Mouse (Mus musculus) left cerebral cortex, adult 8-10 months (tissue): ENCODE data around the gene Dnajc14. TPM values are rescaled to one million over a fixed set of nuclear protein-coding genes. Genes with fewer than 3 reads are reported as not detected.
"Not testable (repeated sequence)": the region's sequence is repeated elsewhere in the genome, so short reads cannot be mapped to it uniquely, and the experiment has no call there.

ENCODE experiments used
- DNase-seq, 2 experiments: peaks; one replicate each; pipeline ENCODE4 v3.0.0; 2022; ENCODE audit warnings: low spot score in 2 of 2
- total RNA-seq, 4 experiments: library from RNA; stranded (reverse); gene quantifications; 2 replicates each; pipeline ENCODE4 v1.2.4; 2022

The Dnajc14 gene
- total RNA-seq, 4 experiments from 2014 or later = 62.4 to 73.2 (median 65.8) TPM

GRCm38 (mm10) chr10:128820217-128820616, 16.4 kb downstream of the Dnajc14 start:
- DNase-seq = no peak

GRCm38 (mm10) chr10:128821358-128822056, 17.6 kb downstream of the Dnajc14 start, which contains the start of gene Ormdl2:
TSS of gene Ormdl2 (minus strand) at chr10:128821645.
- peak; percentile 97 to 98 for DNase-seq

GRCm38 (mm10) chr10:128822135-128822534, 18.3 kb downstream of the Dnajc14 start:
- no peak for DNase-seq

DNA sequence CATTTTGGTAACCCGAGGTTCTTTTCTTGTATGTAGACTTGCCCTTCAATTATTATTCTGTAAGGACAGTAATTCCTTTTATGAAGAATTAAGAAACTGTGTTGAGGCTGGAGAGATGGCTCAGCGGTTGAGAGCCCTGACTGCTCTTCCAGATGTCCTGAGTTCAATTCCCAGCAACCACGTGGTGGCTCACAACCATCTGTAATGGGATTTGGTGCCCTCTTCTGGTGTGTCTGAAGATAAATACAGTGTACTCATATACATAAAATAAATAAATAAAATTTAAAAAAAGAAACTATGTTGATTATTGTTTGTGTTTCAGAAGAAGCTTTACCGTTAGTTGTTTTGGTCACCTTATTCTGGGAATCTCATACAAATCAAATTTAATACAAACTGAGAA, 19.2 kb downstream of the Dnajc14 start:
- DNase-seq = not testable (repeated sequence)

DNA sequence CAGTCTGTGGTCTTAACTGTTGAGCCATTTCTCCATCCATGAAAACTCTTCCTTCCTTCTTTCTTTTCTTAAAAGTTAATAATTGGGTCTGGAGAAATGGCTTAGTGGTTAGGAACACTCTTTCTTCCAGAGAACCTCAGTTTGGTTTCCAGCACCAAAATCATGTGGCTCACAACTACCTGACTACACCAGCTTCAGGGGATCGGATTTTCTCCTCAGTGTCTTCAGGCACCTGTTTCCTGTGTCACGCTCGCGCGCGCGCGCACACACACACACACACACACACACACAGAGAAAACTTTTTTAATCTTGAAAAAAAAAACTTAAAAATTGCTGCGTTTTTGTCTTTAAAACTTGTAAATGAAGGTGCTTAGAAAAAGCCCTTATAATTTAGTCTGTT, 20.0 kb downstream of the Dnajc14 start:
- no peak for DNase-seq

GRCm38 (mm10) chr10:128837400-128837799, 33.5 kb downstream of the Dnajc14 start:
- no peak for DNase-seq

- no peak for DNase-seq
Observed at GRCm38 (mm10) chr10:128839434-128839833, 35.6 kb downstream of the Dnajc14 start.

DNA sequence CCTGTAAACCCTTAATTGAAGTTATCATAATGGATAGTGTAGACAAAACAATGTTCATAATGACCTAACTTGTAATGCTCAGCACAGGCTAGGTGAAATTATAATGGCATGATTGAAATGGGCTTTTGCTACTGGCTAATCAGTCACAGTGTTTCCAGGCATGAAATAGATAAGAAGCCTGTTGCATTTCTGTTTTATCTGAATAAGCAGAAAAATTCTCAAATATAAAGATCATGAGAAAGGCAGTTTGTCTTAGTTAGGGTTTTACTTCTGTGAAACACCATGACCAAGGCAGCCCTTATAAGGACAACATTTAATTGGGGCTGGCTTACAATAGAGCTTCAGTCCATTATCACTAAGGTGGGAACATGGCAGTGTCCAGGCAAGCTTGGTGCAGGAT, 36.8 kb downstream of the Dnajc14 start:
- no peak for DNase-seq

GRCm38 (mm10) chr10:128843260-128843659, 39.4 kb downstream of the Dnajc14 start:
- DNase-seq = no peak

- no peak for DNase-seq
Observed at GRCm38 (mm10) chr10:128845516-128845915, 41.7 kb downstream of the Dnajc14 start.

DNA sequence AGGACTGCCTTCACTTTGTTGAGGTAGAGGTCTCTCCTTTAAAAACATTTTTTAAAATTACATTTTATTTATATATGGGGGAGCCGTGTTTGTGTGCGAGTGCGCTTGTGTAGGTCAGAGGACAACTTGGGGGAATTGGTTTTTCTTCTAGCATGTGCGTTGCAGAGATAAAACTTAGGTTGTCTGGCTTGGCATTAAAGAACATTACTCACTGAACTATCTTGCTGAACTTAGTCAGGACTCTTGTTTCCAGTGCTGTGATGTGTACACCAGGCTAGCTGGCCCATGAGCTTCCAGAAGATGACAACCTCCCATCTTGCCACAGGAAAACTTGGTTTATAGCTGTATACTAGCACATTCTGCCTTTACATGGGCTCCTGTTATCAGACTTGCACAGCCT, 42.8 kb downstream of the Dnajc14 start:
- no peak for DNase-seq

GRCm38 (mm10) chr10:128848426-128848825, 44.6 kb downstream of the Dnajc14 start:
- DNase-seq = no peak

- no peak for DNase-seq
Observed at GRCm38 (mm10) chr10:128850339-128850738, 46.5 kb downstream of the Dnajc14 start.

- no peak for DNase-seq
Observed at GRCm38 (mm10) chr10:128861176-128861575, 57.3 kb downstream of the Dnajc14 start.

DNA sequence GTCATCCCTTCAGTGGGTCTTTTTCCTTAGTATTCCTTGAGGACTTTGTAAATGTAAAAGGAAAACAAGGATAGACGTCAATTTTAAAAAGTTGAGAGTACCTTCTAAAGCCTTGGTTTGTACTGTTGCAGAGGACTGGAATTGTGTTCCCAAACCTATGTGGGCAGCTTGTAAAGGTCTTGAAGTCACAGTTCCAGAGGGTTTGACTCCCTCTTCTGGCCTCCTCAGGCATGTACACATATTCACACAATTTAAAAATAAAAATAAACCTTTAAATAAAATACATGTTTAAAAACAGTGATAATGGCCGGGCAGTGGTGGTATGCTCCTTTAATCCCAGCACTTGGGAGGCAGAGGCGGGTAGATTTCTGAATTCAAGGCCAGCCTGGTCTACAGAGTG, 62.2 kb downstream of the Dnajc14 start:
- DNase-seq = no peak

DNA sequence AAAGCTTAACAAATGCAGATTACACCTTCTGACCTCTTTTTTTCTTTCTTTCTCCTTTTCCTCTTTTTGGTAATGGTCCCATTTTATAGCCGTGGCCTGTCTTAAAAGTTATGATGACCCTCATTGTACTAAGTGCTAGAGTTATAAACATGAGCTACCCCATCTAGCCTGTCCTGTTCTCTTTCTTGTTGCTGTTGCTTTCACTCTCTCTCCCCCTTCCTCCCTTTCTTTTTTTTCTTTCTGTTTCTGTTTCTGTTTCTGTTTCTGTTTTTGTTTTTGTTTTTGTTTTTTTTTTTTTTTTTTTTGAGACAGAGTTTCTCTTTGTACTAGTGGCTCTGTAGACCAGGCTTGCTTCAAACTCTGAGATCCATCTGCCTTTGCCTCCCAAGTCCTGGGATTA, 62.7 kb downstream of the Dnajc14 start:
- no peak for DNase-seq

Other genes starting within 250 kb of the Dnajc14 start
- gene Pa2g4, start 238.1 kb upstream of the Dnajc14 start, total RNA-seq = 10 to 100 TPM; 57.5 to 60.9 (median 59.4) TPM
- gene Erbb3, start 214.4 kb upstream of the Dnajc14 start, total RNA-seq = 1 to 10 TPM; 7.8 to 8.3 (median 8.2) TPM
- 100 to 1,000 TPM; 129 to 288 (median 207) TPM for gene Rps26, start 177.3 kb upstream of the Dnajc14 start, total RNA-seq
- gene Ikzf4, start 158.1 kb upstream of the Dnajc14 start, total RNA-seq = 10 to 100 TPM; 12.0 to 15.9 (median 13.8) TPM
- gene Suox, start 130.0 kb upstream of the Dnajc14 start, total RNA-seq = 10 to 100 TPM; 12.7 to 14.6 (median 14.0) TPM
- 100 to 1,000 TPM; 131 to 143 (median 135) TPM for gene Rab5b, start 107.8 kb upstream of the Dnajc14 start, total RNA-seq
- under 1 TPM; 0.40 to 0.98 (median 0.59) TPM for gene Pmel, start 99.9 kb upstream of the Dnajc14 start, total RNA-seq
- 1 to 10 TPM; 2.5 to 5.9 (median 3.8) TPM for gene Cdk2, start 99.0 kb upstream of the Dnajc14 start, total RNA-seq
- 10 to 100 TPM in 1 of 4 experiments, 1 to 10 TPM in 3; 9.0 to 10.5 (median 9.6) TPM for gene Dgka, start 59.2 kb upstream of the Dnajc14 start, total RNA-seq
- 10 to 100 TPM; 28.6 to 31.6 (median 30.2) TPM for gene Pym1, start 56.2 kb upstream of the Dnajc14 start, total RNA-seq
- 1 to 10 TPM in 1 of 4 experiments, under 1 TPM in 3; 0.59 to 1.8 (median 0.85) TPM for gene Mmp19, start 13.2 kb upstream of the Dnajc14 start, total RNA-seq
- gene Tmem198b, start 308 bp downstream of the Dnajc14 start, total RNA-seq = 10 to 100 TPM; 10.5 to 12.0 (median 11.4) TPM
- 10 to 100 TPM; 29.7 to 35.2 (median 31.2) TPM for gene Sarnp, start 13.3 kb downstream of the Dnajc14 start, total RNA-seq
- gene Ormdl2, start 17.6 kb downstream of the Dnajc14 start, total RNA-seq = 1 to 10 TPM; 6.5 to 8.7 (median 7.8) TPM
- 10 to 100 TPM; 13.3 to 15.2 (median 13.9) TPM for gene Gdf11, start 87.7 kb downstream of the Dnajc14 start, total RNA-seq
- gene Cd63, start 96.9 kb downstream of the Dnajc14 start, total RNA-seq = 100 to 1,000 TPM in 2 of 4 experiments, 10 to 100 TPM in 2; 67.2 to 139 (median 94.1) TPM
- gene Rdh5, start 118.8 kb downstream of the Dnajc14 start, total RNA-seq = 10 to 100 TPM in 2 of 4 experiments, 1 to 10 TPM in 2; 5.0 to 12.3 (median 8.9) TPM
- 100 to 1,000 TPM in 1 of 4 experiments, 10 to 100 TPM in 3; 83.3 to 106 (median 89.5) TPM for gene Bloc1s1, start 120.0 kb downstream of the Dnajc14 start, total RNA-seq
- gene Itga7, start 129.8 kb downstream of the Dnajc14 start, total RNA-seq = 10 to 100 TPM; 12.6 to 15.5 (median 13.9) TPM
- not detected for gene Mettl7b, start 156.9 kb downstream of the Dnajc14 start, total RNA-seq
- gene Olfr9, start 185.4 kb downstream of the Dnajc14 start, total RNA-seq = not detected
- gene Olfr763, start 206.7 kb downstream of the Dnajc14 start, total RNA-seq = not detected
- not detected for gene Olfr764-ps1, start 235.8 kb downstream of the Dnajc14 start, total RNA-seq
- not detected for gene Olfr765, start 245.9 kb downstream of the Dnajc14 start, total RNA-seq